Mouse (Mus musculus) kidney, postnatal 4 days (tissue): ENCODE measurements around the gene Med26.
A peak's percentile ranks its signal among the peaks of the same experiment; 100 is the strongest.

Experiments used
- DNase-seq, 2 experiments: peaks; one replicate each; pipeline ENCODE4 v3.0.0; 2021; ENCODE audit warnings: mixed read lengths in 2 of 2

The Med26 gene

DNA sequence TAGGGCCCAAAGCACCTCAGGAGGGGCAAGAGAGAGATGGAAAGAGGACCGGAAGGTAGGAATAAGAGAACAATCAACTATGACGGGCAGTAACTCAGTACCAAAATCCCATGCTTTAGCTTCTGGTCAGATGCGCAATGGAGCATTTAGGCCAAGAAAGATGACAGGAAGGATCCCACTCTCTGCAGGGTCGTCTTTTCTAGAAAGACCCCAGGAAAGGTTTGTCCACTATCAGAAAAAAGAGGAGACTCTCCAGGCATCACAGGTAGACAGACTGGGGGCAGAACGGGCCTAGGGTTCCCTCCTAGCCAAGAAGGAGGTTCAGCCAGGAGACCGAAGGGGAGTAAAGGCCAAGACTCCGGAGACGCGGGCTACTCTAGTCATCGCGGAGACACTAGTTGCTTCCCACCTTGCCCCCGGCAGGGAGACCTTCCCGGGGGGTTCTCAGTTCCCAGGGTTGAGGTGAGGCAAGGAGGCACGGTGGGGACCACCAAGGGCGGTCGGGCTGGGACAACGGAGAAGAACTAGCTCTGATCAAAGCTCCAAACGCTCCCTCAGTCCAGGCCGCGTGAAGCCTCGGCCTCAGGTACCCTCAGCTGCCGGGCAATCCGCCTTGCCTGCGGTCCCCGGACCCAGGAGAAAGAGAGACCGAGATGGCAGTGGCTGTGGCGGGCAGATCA is 808 bp downstream of the Med26 start:
- peak in 1 of 2 experiments; percentile 39 for DNase-seq

DNA sequence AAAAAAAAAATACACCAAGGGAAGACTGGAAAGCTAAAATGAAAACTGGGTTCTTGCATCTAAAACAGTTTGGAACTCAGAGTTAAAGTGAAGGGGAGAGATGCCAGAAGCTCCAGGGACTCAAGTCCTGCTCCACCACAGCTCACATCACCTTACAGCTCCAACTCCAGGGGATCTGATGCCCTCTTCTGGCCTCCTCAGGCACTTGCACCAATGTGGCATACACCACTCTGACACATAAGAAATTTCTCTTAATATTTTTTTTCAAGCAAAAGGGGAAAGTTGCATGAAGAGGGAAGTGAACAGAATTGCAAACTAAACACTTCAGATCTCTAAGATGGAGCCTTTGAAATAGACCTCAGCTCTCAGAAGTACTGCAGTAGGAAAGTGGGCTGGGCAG is 8.8 kb downstream of the Med26 start:
- DNase-seq = peak in 1 of 2 experiments; percentile 13

DNA sequence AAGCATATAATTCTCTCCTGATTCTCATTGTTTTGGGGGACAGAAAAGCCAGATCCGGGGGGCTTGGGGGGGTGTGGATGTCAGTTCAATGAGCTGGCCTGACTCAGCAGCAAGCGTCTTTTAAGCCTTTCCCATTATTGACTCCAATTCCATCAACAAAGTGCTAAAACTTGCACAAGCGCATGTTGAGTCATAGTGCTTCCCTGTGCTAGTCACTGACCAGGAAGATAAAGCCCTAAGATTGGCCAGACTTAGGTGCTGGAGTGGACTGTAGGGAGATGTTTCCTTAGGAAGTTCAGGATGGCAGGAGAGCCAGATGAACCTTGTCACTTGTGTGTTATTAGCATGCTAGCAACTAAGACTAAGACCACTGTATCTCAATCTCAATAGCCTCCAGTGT is 13.2 kb downstream of the Med26 start:
- DNase-seq = no peak

- DNase-seq = no peak
These were observed 16.0 kb downstream of the Med26 start for GRCm38 (mm10) chr8:72532103-72532502.

GRCm38 (mm10) chr8:72521888-72522287 is 26.2 kb downstream of the Med26 start:
- DNase-seq = no peak

DNA sequence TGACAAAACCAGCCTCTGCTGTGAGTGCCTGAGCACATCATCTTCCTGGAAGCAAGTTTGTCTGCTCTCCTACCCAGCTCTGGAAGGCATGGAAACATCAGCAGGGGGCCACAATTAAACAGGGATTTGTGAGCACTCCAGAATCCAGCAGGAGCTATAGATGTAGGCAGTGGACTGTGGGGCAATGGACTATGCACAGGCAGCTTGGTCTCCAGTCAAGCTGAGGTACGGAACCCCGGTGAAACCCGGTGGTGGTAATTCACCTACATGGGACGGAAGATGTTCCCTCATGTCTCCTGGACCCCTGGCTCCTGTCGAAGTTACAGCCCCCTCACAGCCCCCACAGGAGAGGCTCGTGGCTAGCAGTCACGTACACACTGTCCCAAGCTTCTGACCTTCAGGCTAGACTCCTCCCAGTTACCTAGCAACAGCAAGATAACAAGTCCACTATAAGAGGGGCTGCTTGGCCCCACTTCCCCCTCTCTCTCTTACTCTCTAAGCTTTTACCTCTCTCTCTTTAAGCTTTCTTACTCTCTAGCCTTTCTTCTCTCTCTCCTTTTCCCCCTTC is 30.6 kb downstream of the Med26 start:
- no peak for DNase-seq

DNA sequence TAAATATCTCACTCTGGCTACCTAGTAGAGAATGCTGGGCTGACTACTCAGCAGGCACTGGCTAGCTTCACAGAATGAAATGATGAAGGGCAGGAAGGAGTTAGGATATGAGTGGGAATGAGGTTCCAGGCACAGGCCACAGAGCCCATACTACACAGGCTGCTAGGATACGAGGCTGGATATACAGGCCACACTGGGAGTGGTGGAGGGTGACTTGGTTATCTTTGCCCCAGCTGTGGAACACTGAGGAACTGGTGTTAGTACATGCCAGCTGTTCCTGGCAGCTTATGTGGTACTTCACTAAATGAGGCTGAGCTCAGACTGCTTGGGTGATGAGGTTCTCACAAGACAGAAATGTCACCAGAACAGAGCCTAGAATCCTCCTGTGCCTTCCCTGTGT is 34.9 kb downstream of the Med26 start:
- no peak for DNase-seq

GRCm38 (mm10) chr8:72512648-72513047 is 35.4 kb downstream of the Med26 start:
- DNase-seq = no peak

DNA sequence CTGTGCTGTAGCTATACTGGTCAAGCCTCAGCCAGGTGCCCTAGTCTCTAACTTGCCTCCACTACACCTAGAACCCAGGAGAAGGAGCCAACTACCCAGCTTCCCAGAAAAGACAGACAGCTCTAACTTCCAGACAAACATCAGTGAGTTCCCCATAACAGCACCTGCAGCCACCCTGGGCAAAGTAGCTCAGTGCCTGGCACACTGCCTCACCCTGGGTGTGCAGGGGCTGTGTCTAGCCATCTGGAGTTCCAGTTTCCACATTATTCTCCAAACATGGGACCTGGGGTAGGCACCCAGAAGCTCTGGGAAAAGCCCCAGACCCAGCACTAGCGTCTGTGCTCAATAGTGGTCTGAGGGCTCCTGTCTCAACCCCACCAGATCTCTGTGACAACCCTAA is 40.6 kb downstream of the Med26 start:
- no peak for DNase-seq

DNA sequence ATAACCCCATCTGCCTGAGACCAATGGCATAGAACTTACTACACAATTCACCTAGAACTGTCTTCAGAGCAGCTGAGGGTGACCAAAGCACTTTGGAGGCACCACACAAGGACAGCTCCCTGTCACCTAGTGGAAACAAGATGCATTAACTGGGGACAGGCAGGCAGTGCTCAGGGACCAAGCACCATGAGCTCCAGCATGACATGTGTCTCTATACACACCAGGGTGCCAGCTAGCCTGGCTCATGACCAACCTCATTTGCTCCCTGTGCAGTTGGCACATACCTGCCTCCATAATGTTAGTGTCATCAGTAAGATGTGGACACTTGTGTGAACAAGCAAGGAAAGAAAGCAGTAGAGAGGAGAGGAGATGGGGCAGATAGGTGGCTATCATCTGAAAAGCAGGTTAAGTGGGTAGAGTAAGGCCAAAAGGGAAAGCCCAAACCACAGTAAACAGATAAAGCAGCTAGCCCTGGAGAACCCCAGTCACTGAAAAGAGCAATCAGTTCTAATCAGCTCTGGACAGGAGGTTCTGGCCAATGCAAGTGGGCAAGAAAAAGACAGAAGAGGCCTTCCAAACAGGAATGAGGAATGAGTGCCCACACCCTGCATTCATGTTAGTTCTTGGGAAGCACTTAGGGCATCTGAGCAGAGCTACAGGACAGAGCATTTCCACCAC is 43.3 kb downstream of the Med26 start:
- DNase-seq = no peak

DNA sequence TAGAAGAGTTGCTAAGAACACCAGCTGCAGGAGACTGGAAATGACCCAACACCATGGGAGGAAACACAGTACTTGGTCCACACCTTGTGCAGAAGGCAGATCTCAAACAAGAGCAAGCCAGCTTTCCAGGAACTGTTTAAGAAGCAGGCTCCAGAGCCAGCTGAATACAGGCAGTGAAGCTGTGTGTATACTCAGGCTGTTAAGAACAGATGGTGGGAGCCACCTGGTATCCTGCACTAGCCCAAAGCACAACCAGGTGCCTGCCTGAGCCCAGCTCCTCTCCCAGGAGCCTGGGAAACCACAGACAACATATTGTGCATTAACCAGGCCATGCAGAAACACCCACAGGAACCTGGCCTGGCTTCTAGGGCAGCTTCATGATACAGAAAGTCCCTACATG is 43.9 kb downstream of the Med26 start:
- no peak for DNase-seq

DNA sequence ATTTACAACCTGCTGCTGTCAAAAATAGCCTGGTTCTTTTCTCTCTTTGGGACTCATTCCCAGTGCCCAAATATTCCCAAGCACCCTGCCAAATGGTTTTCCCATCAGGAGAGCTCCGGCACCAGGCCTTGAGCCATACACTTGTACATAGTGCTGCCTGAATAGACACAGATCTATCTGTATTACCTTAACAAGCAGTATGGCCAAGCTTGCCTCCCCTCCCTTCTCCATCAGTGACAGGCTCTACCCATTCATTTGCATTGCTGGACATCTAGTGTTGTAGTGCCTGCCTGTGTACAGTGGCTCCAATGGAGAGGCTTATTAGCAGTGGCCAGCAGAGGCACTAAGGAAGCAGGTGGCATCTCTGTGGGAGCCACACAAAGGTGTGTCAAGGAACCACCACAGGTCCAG is 47.5 kb downstream of the Med26 start:
- DNase-seq = no peak

DNA sequence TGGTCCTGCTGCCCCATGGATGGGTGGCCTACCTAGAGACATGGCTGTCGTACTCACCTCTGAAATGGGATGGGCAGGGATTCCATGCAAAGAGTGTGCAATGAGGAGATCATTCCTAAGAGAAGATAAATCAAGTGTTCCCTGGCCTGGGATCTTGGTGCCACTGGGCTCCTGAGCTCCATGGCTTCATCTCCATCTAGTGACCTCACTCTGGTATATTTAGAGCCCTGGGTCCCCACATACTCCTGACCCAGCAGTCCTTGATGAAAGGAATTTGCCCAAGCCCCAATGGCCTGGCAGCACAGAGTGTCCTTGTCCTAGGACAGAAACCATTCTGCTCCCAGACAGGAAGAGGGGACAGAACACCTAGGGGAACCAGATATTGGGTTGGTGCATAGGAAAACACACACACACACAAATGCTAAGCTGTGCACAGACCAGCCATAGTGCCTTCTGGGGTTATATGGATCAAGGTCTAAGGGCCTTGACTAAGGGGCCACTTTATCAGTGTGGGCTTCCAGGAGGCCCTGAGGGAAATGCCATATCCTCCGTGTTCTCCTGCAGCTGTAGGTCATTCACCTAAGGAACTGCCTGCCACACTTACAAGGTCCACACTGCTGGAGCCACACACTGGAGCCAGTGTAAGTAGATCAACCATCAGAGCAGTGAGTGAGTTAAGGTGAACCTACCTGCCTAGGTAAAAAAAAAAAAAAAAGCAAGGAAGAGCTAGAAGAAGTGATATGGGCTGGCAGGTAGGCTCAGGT is 48.4 kb downstream of the Med26 start:
- DNase-seq = no peak

DNA sequence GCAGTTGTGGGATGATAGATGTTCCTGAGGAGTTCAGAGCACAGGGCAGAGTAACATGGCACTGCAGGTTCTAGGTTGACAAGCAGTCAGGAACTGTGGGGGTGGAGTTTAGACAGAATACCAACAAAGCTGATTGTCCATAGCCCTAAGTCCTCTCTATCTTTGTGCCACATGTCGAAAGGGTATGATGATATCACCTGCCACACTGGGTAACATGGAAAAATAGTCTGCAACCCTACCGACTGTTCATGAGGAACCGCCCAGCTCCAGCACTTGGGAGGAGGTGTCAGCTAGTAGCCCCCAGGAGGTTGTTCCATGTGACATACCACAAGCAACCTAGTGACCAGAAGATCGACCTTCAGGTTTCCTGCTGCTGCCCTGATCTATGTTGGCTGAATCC is 49.5 kb downstream of the Med26 start:
- DNase-seq = no peak

GRCm38 (mm10) chr8:72497911-72498310 is 50.2 kb downstream of the Med26 start:
- no peak for DNase-seq

DNA sequence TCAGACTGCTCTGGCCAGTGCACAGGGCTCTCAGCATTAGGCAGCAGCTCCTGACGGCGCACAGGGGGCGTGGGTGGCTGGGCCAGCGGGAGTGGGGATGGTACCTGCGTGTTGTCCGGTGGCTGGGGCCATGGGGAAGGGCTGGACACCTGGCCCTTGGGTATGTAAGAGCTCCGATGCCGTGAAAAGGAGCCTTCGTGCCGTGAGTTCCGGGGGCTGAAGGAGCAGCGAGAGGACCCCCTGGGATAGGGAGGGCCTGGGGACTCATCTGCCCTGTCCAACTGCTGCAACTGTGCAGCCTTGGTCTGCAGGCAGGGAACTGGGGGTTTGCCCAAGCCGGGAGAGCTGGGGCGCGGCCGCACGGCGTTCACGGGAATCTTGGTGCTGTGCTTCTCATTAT is 51.9 kb downstream of the Med26 start:
- DNase-seq = no peak

- peak in 1 of 2 experiments; percentile 6 for DNase-seq
These were observed 52.5 kb downstream of the Med26 start for GRCm38 (mm10) chr8:72495411-72496111.

DNA sequence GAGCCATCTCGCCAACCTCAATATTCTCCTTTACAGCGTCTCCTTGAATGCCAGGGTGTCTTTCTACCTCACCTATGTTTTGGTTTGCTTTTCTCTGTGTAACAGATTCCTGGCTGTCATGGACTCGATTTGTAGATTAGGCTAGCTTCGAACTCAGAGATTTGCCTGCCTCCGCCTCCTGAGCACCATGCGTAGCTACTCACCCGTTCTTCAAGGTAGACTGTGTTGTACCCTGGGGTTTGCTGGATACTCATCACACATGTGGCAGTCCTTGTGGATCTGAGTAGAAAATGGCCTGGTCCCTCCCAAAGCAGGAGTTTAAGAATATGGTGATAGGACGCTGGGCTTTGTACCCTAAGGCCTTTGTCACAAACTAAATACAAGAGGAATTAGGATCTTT is 54.7 kb downstream of the Med26 start:
- peak in 1 of 2 experiments; percentile 11 for DNase-seq

DNA sequence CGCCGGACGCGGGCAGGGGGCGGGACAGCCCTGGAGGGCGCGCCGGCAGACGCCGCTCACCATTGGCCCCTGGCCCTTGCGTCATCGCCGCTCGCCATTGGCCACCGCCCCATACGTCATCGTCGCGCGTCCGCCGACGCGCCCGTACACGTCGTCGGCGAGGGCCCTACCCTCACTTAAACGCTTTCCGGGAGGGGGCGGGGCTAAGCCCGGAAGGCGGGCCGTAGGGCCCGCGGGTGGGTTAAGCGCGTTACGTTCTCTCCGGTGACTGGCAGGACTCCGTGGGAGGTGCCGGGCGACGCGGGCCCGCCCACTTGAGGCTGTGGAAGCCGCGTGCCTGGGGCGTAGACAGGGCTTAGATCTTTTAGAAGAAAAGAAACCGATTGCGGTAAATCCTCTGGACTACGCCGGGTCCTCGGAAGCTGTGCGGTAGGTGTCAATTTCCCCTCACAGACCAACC is 55.4 kb downstream of the Med26 start:
- peak; percentile 100 for DNase-seq

DNA sequence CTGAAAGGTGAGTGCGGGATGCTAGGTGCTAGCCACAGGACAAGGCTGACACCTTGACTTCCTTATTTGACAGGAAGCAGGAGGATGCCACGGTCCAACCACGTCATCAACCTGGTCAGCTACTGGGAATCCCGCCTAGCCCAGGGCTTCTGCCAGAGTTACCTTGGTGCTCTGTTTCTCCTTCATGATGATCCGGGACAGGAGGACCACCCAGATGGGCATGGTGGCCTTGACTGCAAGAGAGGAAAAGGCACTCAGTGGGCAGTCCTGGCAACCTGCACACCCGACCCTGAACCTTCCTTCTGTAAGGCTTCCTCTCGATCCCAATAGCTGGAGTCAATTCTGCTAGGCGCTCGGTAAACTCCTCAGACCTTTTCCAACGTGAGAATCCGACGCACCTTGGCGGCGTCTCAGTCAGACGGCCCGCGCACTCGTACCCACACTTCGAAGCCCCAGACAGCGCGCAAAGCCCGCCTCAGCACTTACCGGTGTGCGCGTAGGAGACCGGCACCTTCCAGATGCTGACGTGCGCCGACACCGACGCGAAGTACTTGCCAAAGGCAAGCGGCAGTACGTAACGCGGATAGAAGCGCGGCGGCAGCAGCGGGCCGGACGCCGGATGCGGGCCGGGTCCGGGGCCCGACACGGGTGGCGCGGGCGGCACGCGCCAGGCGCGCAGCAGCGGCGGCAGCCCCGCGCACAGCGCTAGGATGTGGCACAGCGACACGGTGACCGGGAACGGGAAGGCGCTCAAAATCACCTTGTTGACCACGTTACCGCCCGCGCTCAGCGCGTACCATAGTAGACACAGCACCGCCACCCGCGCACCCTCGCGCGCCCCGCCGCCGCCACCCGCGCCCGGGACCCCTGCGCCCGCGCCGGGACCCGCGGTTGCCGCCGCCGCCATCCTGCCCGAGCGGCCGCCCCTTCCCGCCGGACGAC is 56.1 kb downstream of the Med26 start, which contains the start of gene Slc35e1:
Slc35e1 (minus strand) TSS at position 935 of the 942 bp plus-strand sequence.
- DNase-seq = peak; percentile 48 to 58

- peak in 1 of 2 experiments; percentile 14 for DNase-seq
These were observed 57.1 kb downstream of the Med26 start for GRCm38 (mm10) chr8:72491017-72491416.
